Mouse (Mus musculus) naive thymus-derived CD4-positive, alpha-beta T cell, adult 2 months (primary cell): Measurements from ENCODE around the gene Bach2.
A peak's percentile ranks its signal among the peaks of the same experiment; 100 is the strongest.

Source experiments
- DNase-seq: peaks from one replicate; pipeline ENCODE4 v3.0.0-alpha.2; 2011; ENCODE audit warnings: low read depth

Bach2 gene

GRCm38 (mm10) chr4:32250333-32251004 is 11.9 kb downstream of the Bach2 start:
- DNase-seq, result peak; percentile 83

DNA sequence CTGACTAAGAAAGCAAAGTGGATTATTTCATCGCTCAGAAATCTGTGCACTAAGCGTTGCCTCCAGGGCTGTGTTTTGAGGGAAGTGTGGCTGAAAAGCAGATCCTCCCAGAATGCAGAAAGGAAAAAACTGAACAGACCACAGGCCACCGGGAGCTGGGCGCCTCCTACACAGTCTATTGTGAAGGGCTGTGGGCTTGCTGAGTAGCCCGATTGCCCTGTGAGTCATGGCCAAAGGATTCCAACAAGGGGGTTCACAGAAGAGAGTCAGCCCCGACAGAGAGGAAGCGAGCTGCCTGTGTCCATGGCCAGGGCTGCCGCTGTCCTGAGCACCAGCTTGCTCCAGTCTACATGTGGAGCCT is 12.4 kb downstream of the Bach2 start:
- DNase-seq, result peak; percentile 79

DNA sequence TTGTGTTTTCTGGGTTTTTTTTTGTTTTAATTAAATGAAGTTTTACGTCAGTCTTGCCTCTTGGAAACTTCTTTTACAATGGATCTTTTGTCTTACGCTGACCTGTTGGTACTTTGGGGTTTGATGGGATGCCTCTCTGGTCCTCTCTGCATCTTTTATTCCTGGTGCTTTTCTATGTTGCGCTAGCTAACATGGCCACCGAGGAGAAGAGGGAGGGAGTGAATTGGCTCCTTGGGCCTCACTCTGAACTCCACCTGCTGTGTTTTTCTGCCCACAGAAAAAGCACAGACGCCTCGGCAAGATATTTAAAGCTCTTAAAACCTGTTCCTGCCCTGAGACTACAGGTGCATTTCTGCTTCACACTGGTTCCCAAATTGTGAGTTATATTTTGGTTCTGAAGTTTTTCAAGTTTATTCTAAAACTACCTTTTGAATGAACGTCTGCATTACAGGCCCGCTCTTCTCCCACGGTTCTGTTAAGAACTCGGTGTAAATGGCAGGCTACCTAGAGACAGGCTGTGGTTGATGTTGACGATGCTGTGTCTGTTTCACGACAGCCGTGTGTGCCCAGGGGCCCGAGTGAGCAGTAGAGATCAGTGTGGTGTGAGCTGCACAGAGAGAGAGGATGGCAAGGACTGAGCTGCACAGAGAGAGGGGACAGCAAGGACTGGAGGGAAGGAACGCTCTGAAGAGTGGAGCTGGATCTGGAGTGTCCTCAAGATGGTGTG is 13.5 kb downstream of the Bach2 start:
- DNase-seq, result peak; percentile 69

DNA sequence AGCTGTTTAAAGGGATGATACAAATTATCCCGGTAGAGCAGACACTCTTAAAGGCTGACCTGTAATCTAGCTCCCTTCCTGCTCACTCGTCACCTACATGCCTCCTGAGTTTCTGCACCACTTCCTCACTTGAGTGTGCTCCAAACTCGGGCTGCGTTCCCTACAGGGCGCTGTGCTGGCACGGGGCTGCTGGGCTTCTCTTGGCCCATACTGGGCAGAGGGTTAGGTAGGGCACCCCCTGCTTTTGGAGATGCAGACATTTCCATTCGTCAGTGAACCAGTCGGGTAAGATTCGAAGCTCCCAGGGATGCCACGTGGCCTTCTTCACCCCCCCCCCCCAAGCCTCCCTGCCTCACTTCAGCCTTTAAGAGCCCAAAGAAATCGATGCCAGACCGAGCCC is 19.1 kb downstream of the Bach2 start:
- no peak for DNase-seq

- peak; percentile 94 for DNase-seq
Measured at GRCm38 (mm10) chr4:32258093-32258492, 19.5 kb downstream of the Bach2 start.

- DNase-seq, result no peak
Measured at GRCm38 (mm10) chr4:32258596-32258995, 20.0 kb downstream of the Bach2 start.

- DNase-seq, result no peak
Measured at GRCm38 (mm10) chr4:32260909-32261308, 22.3 kb downstream of the Bach2 start.

DNA sequence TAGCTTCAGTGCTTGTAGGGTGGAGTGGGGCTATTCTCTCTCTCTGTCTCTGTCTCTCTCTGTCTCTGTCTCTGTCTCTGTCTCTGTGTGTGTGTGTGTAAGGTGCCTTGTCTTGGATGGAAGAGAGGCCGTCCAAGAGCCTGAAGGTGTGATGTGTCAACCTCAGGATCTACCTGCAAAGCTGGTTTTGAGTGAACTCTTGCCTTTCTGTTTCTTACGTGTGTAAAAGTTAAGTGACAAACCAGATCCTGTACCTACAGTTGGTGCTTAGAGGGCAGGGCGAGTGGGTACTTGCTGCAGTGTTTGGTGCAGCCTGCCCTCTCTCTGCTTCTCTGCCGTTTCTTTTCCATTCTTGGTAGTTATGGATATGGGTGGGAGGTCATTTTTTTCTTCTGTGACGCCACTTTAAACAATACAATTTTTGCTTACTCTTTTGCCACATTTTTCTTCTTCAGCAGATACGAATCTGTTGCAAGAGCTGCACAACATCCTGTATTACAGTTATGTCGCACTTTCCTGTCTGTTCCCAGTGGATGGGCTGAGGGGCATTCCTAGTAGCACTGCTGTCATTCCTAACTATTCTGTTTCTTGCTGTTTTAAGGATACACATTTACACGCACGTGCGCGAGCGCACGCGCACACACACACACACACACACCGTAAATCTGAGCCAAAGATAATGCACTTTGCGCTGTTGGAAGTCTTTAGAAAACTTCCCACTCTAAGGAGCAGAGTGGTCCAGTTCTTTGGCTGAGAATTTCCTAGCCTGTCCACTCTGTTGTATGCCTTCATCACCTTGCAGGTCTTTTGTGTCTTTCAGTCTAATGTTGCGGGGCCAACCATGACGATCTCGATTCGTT is 24.5 kb downstream of the Bach2 start:
- peak; percentile 74 for DNase-seq

DNA sequence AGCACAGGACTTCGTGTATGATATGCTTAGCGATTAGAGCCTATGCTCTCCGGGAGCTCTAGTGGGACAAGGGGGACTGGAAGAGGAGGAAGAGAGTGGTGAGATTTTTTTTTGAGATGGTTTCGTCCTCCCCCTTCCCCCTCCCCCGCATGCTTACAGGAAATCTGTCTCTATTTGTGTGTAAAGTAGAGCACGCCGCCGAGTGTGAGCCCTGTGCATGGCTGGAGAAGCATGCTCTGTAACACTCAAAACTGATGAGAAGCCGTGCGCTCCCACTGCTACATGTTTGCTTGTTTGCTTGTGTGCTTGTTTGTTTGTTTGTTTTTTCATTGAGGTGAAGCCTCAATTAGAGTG is 25.1 kb downstream of the Bach2 start:
- DNase-seq, result no peak

DNA sequence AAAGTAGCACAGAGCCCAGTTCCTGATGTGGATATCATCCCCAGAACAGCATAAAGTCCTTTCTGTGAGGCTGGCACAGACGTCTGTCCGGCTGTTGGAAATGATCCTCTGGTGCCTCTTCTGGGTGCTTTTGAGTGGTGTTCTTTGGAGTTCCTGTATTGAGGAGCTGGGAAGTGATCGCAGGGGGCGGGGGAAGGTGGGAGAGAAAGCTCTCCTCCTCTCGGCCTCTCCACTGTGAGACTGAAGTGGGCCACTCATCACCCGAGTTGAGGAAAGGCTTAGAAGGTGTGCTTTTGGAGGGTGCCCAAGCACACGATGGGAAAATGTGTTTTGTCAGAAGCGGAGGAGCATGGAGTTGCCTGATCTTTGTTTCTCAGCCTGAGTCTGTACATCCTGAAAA is 26.3 kb downstream of the Bach2 start:
- no peak for DNase-seq

DNA sequence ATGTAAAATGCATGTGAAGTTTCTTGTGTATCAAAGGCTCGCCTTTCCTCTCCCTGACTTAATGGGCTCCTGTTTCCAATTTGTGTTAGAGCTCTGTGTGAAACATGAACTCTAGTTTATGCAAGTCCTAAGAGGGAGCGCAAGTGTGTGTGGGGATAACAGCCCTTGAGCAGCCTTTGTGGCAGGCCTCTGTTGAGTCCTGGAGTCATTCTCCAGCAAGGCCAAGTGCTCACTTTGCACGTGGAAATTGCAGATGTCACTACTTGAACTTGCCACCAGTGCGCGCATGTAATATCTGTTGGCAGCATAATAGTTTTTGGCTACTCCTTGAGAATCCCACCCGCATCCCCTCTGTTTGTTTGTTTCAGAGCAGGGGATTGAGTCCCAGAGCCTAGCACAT is 28.1 kb downstream of the Bach2 start:
- no peak for DNase-seq

DNA sequence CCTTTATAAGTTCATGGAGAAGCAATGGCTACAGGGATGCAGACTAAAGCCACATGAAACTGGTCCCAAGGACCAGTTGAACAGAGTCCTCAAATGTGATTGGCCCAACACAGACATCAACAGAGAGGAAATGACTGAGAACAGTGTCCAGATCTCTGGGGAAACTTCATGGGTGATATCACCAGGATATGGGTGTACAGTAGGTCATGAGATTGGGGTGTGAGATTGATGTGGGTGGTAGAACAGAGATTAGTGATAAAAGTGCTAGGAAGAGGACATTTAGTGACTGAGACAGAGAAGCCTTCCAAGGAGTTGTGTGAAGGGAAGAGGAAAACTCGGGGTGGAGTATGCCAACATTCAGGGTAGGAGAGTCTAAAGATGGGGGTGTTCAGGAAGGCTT is 29.4 kb downstream of the Bach2 start:
- DNase-seq, result no peak

- DNase-seq, result no peak
Measured at GRCm38 (mm10) chr4:32272398-32272797, 33.8 kb downstream of the Bach2 start.

- DNase-seq, result no peak
Measured at GRCm38 (mm10) chr4:32274776-32275294, 36.2 kb downstream of the Bach2 start.

GRCm38 (mm10) chr4:32279842-32280241 is 41.2 kb downstream of the Bach2 start:
- DNase-seq, result no peak

DNA sequence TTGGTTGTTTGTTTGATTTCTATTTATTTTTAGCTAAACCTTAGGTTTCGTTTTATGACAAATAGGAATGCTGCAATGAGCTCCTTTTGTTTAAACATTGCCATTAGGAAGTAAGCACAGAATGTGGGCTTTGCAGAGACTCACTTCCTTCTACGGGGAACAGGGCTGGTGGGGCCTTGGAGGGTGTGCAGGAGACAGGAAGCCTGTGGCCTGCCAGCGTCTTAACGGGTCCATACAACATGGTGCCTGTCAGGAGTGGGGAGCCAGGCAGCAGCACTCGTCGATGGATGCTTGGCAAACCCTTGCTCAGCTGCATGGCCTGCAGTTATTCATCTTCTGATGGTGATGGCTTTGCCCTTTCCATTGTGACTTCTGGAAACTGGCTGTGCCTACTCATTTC is 41.8 kb downstream of the Bach2 start:
- peak; percentile 64 for DNase-seq

DNA sequence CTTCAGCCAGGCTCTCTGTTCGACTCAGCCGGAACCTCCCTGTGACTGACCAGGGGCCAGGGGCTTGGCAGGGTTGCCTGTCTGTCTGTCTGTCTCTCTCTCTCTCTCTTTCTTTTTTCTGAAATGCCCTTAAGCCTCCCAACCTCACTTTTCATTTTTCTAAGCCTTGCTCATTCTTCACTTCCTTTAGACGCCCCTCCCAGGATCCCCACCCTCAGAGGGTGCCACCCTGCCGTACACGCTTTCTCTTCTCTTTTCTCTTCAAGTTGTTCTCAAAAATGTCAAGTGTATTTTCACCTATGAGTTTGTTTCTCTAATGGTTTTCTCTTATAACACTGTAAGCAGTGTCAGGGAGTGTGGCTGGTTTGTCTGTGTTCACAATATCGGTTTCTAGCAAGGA is 42.7 kb downstream of the Bach2 start:
- DNase-seq, result peak; percentile 54

DNA sequence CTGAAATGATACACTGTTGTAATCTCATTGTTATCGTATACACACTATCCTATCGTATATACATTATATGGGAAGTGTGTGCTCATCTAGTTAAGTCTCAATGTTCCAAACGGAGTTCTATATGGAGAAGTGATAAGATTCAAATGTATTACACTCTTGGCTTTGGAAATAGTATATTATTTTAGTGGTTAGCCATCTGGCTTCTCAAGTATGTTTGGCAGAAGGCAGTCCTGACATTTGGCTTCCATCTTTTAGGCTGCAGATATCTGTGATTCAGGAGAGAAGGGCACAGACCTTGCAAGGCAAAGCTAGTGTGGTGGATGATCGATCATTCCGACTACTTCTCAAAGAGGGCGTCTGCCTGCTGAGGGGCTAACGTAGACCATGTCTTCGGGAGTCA is 47.8 kb downstream of the Bach2 start:
- DNase-seq, result no peak

DNA sequence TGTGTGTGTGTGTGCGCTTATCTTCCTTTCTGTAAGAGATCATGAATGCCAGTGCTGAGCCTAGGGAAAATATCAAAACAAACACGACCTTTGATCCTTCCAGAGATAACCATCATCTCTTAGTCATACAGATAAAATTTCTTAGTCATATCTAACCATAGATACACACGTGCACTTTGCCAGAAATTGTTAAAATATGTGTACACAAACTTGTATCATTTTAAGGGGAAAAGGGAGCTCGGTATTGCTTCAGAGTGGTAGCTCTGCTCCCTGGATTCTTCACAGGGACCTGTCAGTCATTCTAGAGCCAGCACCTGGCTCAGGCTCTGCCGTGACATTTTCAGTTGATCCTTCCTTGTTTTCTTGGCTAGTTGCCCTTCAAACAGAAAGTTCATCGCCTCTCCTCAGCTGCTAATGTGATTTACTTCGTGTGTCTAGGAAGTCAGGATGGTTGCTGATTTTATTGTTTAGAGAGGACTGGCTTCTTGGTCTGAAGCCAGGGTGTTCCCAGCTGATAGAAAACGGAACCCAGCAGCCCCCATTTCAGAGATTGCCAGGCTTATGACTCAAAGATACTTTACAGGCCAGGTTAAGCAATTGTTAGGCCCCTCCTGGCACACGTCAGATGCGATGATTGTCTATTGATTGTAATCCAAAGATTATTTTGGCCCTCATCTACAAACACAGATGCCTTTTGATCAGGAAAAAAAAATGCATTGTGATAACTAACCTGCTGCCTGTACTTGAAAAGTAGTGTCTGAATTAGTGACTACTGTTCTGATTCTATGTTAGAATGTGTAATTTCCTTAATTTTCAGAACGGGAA is 49.6 kb downstream of the Bach2 start:
- peak; percentile 72 for DNase-seq

- DNase-seq, result no peak
Measured at GRCm38 (mm10) chr4:32289845-32290244, 51.2 kb downstream of the Bach2 start.

GRCm38 (mm10) chr4:32291406-32291805 is 52.8 kb downstream of the Bach2 start:
- DNase-seq, result peak; percentile 83
